Mouse (Mus musculus) ZHBTc4 (cell line): Measurements from ENCODE around the gene AU021092.

Source experiments
- DNase-seq: peaks from one replicate; pipeline ENCODE4 v3.0.0-alpha.2; 2011; ENCODE audit warnings: low read depth, low spot score

AU021092 gene

GRCm38 (mm10) chr16:5214126-5214525 is 8.0 kb downstream of the AU021092 start:
- no peak for DNase-seq

- DNase-seq: no peak
These were observed 9.9 kb downstream of the AU021092 start for GRCm38 (mm10) chr16:5212150-5212549.

GRCm38 (mm10) chr16:5210365-5210764 is 11.7 kb downstream of the AU021092 start:
- DNase-seq: no peak

- DNase-seq: no peak
These were observed 16.0 kb downstream of the AU021092 start for GRCm38 (mm10) chr16:5206051-5206450.

- no peak for DNase-seq
These were observed 16.6 kb downstream of the AU021092 start for GRCm38 (mm10) chr16:5205431-5205970.

GRCm38 (mm10) chr16:5203668-5204433 is 18.2 kb downstream of the AU021092 start, which contains the start of gene Nagpa:
Gene Nagpa (minus strand): TSS chr16:5204012.
- DNase-seq: peak; percentile 96

- DNase-seq: no peak
These were observed 18.9 kb downstream of the AU021092 start for GRCm38 (mm10) chr16:5203200-5203599.

GRCm38 (mm10) chr16:5202681-5203080 is 19.4 kb downstream of the AU021092 start:
- peak; percentile 68 for DNase-seq

- DNase-seq: peak; percentile 82
These were observed 27.0 kb downstream of the AU021092 start for GRCm38 (mm10) chr16:5195080-5195479.

- no peak for DNase-seq
These were observed 35.9 kb downstream of the AU021092 start for GRCm38 (mm10) chr16:5186234-5186633.

GRCm38 (mm10) chr16:5185691-5186090 is 36.4 kb downstream of the AU021092 start:
- no peak for DNase-seq

GRCm38 (mm10) chr16:5184956-5185355 is 37.1 kb downstream of the AU021092 start:
- DNase-seq: no peak

GRCm38 (mm10) chr16:5184101-5184500 is 38.0 kb downstream of the AU021092 start:
- DNase-seq: no peak

GRCm38 (mm10) chr16:5183310-5183975 is 38.7 kb downstream of the AU021092 start:
- no peak for DNase-seq

- no peak for DNase-seq
These were observed 49.5 kb downstream of the AU021092 start for GRCm38 (mm10) chr16:5172636-5173035.

- DNase-seq: no peak
These were observed 53.3 kb downstream of the AU021092 start for GRCm38 (mm10) chr16:5168829-5169228.

- DNase-seq: no peak
These were observed 54.1 kb downstream of the AU021092 start for GRCm38 (mm10) chr16:5168038-5168437.

- DNase-seq: no peak
These were observed 57.8 kb downstream of the AU021092 start for GRCm38 (mm10) chr16:5164327-5164726.
